Mouse (Mus musculus) central nervous system, embryonic 14 days (tissue): ENCODE results near the gene Gm21671. TPM values are rescaled to one million over a fixed set of nuclear protein-coding genes. Genes with fewer than 3 reads are reported as not detected.

Experiments used
- polyA plus RNA-seq: library from polyadenylated mRNA; depleted of rRNA; stranded (reverse); fragments of >200 nt; gene quantifications from 2 replicates; pipeline ENCODE4 v1.2.3, GENCODE M21; 2012; rRNA removed

The Gm21671 gene
- polyA plus RNA-seq, result not detected in 2 replicates

GRCm38 (mm10) chr5:25954317-25954716 is at the start of gene Gm21671:
Gene Gm21671, minus strand, starts transcription at chr5:25954417.

GRCm38 (mm10) chr5:25988550-25988949 is 34.3 kb upstream of the Gm21671 start, which contains the start of gene Gm21698:
Gene Gm21698, minus strand, starts transcription at chr5:25988650.

GRCm38 (mm10) chr5:25972563-25972962 is 18.3 kb upstream of the Gm21671 start, which contains the start of gene Gm21680:
Gene Gm21680, minus strand, starts transcription at chr5:25972663.

GRCm38 (mm10) chr5:25942281-25942680 is 11.9 kb downstream of the Gm21671 start, which contains the start of gene Gm21663:
Gene Gm21663, minus strand, starts transcription at chr5:25942381.

Other genes starting within 250 kb of the Gm21671 start
- 9.0 and 11.3 TPM in 2 replicates for gene Xrcc2, start 248.6 kb downstream of the Gm21671 start, polyA plus RNA-seq
- 14.1 and 17.4 TPM in 2 replicates for gene Actr3b, start 194.4 kb downstream of the Gm21671 start, polyA plus RNA-seq
- gene Gm21663, start 12.0 kb downstream of the Gm21671 start, polyA plus RNA-seq, result not detected in 2 replicates
- not detected in 2 replicates for gene Gm21680, start 18.2 kb upstream of the Gm21671 start, polyA plus RNA-seq
- gene Gm21698, start 34.2 kb upstream of the Gm21671 start, polyA plus RNA-seq, result 0.06 TPM in 1 of 2 replicates, not detected in the other
- not detected in 2 replicates for gene Gm1979, start 50.4 kb upstream of the Gm21671 start, polyA plus RNA-seq
- gene Gm5862, start 68.5 kb upstream of the Gm21671 start, polyA plus RNA-seq, result not detected in 2 replicates
- 0.03 TPM in 1 of 2 replicates, not detected in the other for gene Speer4a, start 85.1 kb upstream of the Gm21671 start, polyA plus RNA-seq
- gene Gm7347, start 104.2 kb upstream of the Gm21671 start, polyA plus RNA-seq, result not detected in 2 replicates
- gene Gm10471, start 134.9 kb upstream of the Gm21671 start, polyA plus RNA-seq, result not detected in 2 replicates
- not detected in 2 replicates for gene 5031410I06Rik, start 150.9 kb upstream of the Gm21671 start, polyA plus RNA-seq
- gene Gm10220, start 167.0 kb upstream of the Gm21671 start, polyA plus RNA-seq, result not detected in 2 replicates